Mouse (Mus musculus) forelimb bud, embryonic 11.5 days (tissue): ENCODE results near the gene Cacng8.
A peak's percentile ranks its signal among the peaks of the same experiment; 100 is the strongest.

Experiments
- DNase-seq: peaks from one replicate; pipeline ENCODE4 v3.0.0-alpha.2; 2012; ENCODE audit warnings: low read depth, low spot score

The Cacng8 gene

DNA sequence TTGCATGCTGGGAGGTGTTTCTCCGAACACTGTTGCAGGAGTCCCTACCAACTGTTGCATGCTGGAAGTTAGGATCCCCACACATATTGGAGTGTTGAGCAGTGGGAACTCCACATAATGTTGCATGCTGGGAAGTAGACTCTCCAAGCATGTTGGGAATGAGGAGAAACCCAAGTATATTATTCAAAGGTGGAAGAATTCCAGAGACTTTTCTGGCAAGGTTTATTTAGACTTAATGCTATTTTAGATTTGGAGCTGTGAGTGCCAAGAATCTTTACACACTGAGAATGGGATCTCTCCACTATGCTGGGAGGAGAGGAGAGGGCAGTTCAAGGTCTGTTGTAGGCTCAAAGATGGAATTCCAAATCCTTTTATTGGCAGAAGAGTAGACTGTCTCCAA lies 41.6 kb downstream of the Cacng8 start:
- no peak for DNase-seq

DNA sequence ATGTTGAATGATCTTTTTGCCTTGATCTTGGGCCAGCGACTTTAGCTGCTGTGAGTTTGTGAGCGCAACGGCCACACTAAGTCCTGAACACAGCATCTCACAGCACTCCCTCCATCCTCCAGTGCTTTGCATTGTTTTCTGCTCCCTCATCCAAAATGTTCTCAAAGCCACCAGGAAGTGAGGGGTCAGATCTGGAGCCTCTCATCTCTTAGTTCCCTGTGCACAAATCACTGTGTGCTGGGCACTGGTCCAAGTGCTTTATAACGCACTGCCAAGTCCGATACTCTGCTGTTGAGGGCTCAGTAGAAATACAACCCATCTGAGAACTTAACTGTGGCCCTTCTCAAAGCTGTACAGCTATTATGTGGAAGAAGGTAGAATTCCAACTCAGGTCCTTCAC lies 47.5 kb downstream of the Cacng8 start:
- no peak for DNase-seq

DNA sequence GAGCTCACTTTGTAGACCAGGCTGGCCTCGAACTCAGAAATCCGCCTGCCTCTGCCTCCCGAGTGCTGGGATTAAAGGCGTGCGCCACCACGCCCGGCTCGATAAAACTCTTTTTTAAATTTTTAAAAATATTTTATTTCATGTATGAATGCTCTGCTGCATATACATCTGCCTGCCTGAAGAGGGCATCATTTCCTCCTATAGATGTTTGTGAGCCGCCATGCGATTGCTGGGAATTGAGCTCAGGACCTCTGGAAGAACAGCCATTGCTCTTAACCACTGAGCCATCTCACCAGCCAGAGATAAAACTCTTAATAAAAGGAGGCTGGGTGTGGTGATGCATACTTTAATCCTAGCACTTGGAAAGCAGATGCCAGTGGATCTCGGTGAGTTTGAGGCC lies 49.5 kb downstream of the Cacng8 start:
- no peak for DNase-seq

DNA sequence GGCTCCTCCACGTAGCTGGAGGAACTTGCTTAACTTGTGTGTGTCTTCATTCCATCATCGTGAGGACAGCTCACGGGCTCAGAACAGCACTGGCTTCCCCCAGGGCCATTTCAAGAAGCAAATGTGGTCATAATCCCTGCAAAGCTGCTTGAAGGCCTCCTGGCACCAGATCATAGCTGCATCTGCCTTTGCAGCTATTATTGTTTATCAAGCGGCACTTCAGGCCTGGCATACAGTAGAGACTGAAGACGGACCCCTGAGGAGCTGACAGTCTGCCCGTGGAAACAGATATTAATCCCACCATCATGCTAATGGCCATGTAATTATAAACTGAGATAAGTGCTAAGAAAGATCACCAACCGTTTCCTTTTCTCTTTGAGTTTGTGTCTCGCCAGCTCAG lies 50.0 kb downstream of the Cacng8 start:
- no peak for DNase-seq

DNA sequence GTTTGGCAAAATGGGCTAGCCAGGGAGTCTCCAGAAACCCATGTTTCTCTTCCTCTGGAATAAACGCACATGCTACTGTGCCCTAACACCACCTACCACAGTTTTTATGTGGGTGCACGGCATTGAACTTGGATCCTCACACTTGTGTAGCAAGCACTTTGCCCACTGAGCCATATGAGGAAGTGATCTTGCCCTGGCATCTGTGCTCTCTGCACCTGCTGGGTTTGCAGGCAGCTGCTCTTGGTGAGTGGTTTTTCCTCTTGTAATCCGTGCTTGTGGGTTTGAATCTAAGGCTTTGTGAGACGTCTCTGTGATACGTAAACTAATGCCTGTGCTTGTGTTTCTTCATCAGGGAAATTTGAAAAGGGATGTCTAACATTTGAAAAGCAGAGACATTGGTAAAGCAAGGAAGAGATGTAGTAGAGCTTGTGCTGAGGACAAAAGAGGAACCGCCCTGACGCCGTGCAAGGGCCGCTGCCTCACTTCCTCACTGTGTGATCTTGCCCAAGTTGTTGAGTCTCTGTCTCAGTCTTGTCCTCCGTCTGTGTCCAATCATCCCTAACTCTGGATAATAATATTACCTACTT lies 52.1 kb downstream of the Cacng8 start:
- DNase-seq: no peak

DNA sequence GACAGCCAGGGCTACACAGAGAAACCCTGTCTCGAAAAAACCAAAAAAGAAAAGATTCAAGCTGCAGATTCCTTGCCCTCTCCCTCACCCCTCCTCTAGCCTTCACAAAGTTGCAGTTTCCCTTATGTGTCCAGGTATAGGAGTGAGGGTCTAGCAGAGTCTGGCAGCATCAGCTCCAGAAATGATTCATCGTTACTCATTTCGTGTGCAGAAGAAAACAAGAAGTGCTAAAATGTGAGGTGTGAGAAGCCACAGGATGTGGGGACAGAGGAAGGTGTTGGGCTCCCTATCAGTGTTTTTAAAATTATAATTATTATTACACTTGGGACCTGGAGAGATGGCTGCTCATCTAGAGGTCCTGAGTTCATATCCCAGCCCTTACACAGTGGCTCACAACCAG lies 54.2 kb downstream of the Cacng8 start:
- no peak for DNase-seq

DNA sequence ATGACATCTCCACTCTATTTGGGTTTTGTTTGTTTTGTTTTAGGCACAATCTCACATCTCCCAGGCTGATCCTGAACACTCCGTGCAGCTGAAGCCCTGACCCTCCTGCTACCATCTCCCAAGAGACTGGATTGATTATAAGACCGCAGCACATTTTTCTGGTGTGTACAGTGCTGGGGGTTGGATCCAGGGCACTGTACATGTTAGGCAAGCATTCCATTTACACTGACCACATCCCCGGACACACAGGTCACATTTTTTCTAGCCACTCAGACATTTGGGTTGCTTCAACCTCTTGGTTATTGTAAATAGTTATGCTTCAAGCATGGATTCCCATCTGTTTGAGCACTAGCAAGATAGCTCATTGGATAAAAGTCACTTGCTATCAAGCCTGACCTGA lies 56.1 kb downstream of the Cacng8 start:
- DNase-seq: no peak

DNA sequence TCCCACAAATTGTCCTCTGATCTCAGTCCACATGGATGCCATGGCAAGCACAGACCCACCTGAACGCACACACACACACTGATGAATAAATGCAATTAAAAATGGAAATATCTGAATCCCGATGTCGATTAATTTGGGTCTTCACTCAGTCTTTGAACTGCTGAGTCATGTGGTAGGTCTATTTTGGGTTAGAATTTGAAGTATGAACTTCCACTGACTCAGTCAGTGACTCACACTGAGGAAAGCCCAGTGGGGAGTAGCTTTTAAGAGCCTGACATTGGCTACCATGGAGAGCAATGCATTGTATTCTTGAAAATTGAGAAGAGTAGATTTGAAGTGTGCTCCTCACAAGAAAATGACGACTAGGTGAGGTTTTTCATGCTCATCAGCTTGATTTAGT lies 56.5 kb downstream of the Cacng8 start:
- DNase-seq: no peak

DNA sequence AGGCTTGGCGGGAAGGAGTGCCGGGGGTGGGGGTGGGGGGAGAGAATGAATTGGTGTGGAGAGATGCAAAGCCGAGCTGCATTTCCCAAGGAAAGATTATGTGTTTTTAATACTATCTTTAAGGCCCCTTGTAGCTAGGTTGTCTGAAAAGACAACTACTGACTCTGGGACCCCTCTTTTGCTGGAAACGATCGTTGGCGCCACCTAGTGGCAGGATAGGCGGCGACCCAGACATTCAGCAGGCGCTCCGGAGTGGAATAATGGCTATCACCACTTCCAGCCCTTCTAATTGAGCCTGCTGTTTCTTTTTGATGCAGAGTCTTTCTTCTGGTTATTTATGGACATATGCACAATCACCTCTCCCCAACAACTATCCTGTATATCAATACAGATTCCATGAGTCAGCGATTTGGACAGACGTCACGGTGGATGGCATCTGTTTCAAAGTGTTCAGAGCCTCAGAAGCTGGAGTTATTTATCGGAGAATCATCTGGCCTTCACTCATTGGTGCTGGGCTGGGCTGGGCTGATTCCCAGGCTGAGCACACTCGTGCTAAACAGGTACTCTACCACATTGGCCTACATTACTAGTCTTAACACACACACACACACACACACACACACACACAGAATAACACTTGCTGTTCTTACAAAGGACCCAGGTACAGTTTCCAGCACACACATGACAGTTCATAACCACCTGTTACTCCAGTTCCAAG lies 58.4 kb downstream of the Cacng8 start:
- DNase-seq: peak; percentile 72

DNA sequence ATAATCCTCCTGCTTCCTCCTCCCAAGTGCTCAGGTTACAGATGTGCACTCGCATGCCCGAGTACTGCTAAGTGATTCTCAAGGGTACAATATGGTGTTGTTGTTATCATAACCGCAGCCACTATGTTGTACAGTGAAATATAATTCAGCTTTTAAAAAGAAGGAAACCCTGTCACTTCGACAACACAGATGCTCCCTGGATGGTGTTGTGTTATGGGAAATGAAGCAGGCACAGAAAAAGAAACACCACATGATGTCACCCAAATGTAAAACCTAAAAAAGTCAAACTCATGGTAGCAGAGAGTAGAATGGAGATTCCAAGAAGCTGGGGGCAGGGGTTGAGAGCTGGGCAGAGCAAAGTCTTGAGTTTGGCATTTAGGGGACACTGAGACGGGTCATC lies 60.2 kb downstream of the Cacng8 start:
- no peak for DNase-seq

DNA sequence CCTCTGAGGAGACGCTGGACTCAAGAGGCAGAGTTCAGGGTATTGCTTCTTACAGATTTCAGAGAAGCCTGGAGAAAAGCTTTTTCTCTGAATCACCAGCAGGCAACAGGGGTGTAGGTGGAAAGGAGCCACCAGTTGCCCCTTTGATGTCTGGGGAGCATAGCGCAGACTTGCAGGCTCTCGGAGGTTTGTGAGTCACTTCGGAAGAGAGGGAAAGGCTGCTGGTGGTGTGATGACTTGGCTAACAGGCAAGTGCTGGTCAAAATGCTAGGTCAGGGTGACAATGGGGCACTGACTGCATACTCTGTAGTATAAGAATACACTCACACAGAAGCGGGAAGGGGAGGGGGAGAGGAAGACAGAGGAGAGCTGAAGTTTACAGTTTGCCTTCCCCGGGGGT lies 60.7 kb downstream of the Cacng8 start:
- DNase-seq: no peak

DNA sequence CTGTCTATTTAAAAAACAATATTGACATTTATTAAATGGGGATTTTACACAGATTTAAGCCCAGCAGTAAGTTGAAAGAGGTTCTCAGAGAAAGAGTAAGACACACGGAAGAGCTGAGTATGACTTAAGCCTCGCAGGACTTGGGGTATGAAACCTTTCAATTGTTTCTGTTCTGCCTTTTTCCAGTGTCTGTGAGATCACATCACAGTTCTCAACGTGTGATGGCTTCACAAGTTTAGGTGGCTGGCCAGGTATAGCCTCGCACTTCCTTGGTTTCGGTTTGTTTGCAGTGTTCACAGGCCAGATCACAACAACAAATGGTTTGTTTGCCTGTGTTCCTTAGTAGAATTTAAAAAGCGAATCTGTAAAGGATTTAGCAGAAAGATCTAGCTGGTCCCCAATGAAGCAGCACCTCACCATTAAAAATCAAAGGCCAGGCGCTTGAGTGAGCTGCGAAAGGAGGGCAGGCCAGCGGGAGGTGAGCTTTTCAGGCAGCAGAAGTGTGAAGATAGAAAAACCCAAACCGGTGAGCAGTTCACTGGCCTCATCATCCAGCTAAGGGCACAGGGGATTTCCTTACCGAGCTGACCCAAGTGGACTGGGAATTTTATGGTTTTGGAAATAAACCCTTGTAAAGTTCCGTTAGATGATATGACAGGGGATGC lies 62.5 kb downstream of the Cacng8 start:
- DNase-seq: no peak

DNA sequence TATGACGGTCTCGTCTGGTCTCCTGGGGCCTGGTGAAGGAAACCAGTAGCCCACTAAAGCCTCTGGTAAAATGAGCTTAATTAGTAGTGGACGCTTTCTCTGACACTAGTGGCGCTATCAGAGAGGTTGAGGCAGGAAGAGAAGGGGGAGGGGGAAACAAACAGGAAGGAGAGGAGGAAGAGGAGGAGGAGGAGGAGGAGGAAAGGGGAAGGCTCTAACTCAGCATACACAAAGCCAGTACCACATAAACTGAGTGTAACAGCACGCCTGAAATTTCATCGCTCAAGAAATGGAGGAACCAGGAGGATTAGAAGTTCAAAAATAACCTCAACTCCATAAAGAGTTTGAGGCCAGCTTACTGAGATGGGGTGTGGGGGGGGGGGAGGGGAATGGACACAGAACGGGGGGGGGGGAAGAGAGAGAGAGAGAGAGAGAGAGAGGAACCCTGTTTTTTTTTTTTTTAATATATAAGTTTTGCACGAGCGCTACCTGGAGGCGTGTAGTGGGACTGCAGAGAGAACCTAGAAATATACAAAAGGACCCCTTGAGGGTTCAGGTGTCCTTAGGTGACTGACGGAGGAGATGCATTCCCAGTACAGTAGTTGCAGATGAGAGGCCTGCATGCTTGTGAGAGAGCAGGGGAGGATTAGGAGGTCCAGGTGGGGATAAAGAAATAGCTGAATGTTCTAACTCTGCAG lies 63.2 kb downstream of the Cacng8 start:
- DNase-seq: no peak

DNA sequence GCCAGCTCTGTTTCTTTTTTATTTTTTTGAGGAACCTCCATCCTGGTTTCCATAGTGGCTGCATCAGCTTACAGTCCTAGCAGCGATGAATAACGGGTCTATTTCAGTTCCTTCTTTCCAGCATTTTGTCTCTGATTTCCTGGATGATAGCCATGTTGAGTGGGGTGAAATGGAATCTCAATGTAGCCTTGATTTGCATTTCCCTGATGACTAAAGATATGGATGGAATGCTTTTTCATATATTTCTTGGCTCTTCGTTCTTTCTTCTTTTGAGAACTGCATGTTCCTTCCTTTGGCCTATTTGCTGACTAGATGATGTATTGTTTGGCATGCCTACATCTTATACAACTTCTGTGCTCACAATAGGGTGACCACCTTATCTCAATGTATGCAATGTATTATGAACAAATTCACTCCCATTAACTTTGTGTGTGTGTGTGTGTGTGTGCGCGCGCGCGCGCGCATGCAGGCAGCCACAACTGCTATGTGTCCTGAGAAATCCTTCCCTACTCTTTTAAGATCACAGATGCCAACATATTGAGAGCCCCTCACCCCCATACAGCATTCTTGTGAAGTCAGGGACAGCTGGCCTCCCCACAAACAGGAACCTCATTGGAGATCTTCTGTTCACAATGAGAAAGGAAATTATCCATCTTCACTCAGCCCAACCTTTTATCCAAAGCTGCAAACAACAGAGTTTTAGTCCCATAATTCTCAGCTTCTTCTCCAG lies 66.8 kb downstream of the Cacng8 start:
- no peak for DNase-seq

DNA sequence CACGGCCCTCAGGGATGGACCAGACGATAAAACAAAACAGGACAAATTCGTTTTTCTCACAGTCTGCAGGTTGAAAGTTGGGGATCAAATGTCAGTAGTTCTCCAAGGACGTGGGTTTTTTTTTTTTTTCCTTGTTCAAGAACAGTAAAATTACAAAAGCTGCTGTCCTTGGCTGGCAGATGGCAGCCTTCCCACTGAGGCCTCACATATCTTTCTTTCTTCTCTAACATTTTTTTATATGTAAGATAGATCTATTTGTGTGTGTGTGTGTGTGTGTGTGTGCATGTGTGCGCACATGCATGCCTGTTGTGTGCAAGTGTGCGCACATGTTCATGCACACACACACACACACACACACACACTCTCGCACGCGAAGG lies 67.3 kb downstream of the Cacng8 start:
- DNase-seq: no peak

DNA sequence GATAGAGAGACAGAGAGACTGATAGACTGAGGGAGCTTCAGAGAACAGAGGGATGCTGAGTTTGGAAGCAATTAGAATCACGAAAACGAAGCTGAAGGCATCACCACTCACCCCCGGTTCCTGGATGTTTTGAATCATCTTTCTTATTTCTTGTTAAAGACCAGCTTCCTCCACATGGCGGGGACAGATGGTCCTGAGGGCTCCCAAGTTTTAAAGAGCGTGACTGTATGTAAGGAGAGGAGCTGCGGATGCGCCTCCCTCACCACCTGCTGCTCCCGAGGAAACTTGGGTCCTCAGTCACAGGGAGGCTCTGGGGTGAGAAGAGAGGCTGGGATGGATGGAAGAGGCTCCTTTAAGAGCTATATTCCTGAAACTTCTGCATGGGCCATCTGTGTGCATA lies 69.8 kb downstream of the Cacng8 start:
- DNase-seq: no peak

DNA sequence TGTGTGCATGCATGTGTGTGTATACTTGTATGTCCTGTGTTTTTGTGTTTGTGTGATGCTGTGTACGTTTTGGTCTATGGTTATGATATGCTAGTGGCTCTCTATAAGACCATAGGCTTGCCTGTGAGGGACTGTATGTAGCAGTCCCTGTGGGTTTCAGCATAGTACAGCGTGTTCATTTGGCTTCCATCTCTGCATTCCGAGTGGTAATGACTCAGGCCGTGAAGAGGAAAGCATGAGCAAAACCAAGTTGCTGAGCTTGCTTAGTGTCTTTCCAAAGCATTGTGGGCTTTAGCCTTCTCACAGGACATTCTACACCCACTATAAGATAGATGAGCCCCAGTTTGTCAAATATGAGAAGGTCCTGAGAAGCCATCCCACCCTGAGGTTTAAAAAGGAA lies 72.8 kb downstream of the Cacng8 start:
- no peak for DNase-seq
